Mouse (Mus musculus): Measurements from ENCODE around the gene Wdr91.

The Wdr91 gene

GRCm38 (mm10) chr6:34861546-34862053, 49.1 kb downstream of the Wdr91 start:
- DNase-seq, result no peak

DNA sequence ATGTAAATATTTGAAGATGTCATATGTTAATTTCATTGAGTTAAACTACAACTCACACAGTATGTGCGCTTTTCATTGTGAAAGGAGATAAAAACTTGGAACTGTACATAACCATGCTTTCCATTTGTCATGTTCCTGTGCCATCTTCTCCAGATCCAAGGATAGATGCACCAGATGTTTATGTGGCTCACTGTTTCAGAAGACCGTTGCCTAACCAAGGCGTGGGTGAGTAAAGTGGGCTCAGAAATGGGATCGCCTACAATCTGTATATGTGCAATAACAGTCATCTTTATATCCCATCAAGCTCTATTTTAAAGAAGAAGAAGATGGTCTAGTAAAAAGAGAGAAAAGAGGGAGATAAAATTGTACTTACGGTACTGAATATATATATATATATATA, 78.3 kb downstream of the Wdr91 start:
- no peak for DNase-seq
